Mouse (Mus musculus) embryo, embryonic 10.5 days (tissue): ENCODE data around the gene Cbx5.
A peak's percentile ranks its signal among the peaks of the same experiment; 100 is the strongest.

Source experiments
- DNase-seq: peaks from one replicate; pipeline ENCODE4 v3.0.0-alpha.2; 2015; ENCODE audit warnings: low spot score

Gene Cbx5

GRCm38 (mm10) chr15:103173251-103173650 is 66.4 kb downstream of the Cbx5 start:
- no peak for DNase-seq

- DNase-seq = peak; percentile 86
These were observed 67.1 kb downstream of the Cbx5 start for GRCm38 (mm10) chr15:103172537-103172936.

- peak; percentile 61 for DNase-seq
These were observed 68.3 kb downstream of the Cbx5 start for GRCm38 (mm10) chr15:103171276-103171675.

- DNase-seq = no peak
These were observed 69.3 kb downstream of the Cbx5 start for GRCm38 (mm10) chr15:103170316-103170679.

- DNase-seq = peak; percentile 75
These were observed 69.9 kb downstream of the Cbx5 start for GRCm38 (mm10) chr15:103169612-103170315.

DNA sequence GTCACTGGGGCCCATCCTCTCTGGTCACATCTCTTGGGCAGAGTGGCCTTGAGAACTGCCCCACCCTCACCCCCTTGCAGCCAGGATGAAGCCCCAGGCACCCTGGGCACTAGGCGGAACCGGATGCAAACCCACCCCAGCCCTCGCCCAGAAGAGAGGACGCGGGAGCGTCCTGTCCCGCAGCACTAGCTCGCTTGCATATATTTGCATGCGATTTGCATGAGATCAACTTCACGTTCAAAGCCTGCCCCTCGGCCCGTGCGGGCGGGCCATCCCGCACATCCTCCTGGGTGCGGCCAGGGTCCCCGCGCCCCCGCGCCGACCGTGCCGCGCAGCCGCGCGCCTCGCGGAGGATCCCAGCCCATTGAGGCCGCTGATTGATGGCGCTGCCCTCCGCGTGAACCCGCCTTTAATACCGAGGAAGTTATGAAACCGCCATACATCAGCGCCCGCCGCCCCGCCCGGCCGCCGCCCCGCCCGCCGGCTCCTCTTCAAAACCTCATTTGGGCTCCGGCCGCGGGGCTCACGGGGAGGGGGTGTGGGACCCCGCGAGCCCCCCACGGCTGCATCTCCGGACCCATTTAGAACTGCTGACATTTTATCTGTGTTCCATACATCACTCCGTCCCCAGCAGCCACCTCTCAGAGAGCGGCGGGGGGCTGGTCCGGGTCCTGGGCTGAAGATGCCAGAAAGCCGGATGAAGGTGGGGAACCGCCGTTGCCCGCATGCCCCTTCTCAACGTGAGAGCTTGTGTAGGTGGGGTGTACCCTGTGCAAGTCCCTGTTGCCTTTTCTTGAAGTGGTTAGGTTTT is 70.6 kb downstream of the Cbx5 start:
- DNase-seq = peak; percentile 78

- DNase-seq = peak; percentile 23
These were observed 71.8 kb downstream of the Cbx5 start for GRCm38 (mm10) chr15:103167786-103168185.

DNA sequence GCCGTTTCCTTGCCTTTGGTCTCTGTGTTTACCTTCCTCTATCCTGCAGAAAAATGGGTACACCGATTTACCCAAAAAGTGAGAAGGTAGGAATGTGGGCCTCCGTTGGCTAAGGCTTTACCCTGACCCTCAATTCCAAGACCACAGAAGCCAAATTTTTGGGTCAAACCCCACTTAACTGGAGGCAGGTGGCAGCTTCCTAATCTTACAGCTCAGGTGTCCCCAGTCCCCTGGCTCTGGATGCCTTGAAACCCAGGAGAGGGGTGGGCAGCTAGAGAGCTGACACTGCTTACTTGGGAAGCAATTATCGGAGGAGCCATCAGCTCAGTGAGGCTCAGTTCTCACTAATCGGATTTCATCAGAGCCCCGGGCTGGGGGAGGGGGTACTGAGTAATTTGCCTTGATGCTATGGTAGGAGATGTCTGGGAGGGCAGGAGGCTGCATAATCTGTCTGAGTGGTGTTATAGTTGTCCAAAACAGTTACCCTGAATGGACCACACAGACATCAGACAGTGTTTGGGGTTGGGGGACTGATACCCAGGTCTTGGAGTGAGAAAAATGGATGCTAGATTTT is 72.5 kb downstream of the Cbx5 start, which contains the start of gene Smug1:
Gene Smug1 (minus strand): TSS at position 51 of the 574 bp plus-strand sequence.
- DNase-seq = no peak

- no peak for DNase-seq
These were observed 73.7 kb downstream of the Cbx5 start for GRCm38 (mm10) chr15:103165924-103166323.

GRCm38 (mm10) chr15:103165379-103165778 is 74.2 kb downstream of the Cbx5 start:
- DNase-seq = peak; percentile 97

DNA sequence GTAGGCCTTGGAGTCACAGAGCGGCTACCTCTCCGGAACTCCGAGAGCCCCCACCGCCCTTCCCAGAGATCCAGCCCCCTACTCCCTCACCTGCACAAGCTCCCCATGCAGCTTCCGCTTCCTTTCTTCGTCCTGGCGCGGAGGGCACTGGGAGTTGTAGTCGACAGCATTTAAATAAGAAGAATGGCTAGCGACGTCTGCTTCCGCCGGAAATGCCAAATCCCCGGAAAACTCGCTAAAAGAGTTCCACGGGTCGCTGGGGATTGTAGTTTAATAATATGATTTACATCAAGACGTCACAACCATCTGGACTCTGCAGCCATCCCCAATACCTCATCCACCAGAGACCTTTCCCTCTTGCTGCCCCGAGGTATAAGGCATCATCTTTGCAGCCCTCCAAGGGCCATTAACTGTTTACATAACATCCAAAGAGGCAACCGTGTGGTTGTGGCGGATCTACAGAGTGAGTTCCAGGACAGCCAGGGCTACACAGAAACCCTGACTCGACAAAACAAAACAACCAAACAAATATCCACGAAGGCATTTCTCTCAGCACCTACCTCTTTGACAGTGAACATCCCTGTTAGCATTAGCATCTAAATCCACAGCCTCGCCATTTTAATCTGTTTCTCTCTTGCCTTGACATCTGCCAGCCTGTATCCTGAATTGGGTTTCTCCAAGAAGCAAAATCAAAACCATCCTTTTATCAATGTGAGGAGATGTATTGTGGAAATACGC is 76.3 kb downstream of the Cbx5 start:
- DNase-seq = peak; percentile 99

- DNase-seq = no peak
These were observed 82.0 kb downstream of the Cbx5 start for GRCm38 (mm10) chr15:103157585-103157984.

GRCm38 (mm10) chr15:103156890-103157289 is 82.7 kb downstream of the Cbx5 start:
- no peak for DNase-seq

DNA sequence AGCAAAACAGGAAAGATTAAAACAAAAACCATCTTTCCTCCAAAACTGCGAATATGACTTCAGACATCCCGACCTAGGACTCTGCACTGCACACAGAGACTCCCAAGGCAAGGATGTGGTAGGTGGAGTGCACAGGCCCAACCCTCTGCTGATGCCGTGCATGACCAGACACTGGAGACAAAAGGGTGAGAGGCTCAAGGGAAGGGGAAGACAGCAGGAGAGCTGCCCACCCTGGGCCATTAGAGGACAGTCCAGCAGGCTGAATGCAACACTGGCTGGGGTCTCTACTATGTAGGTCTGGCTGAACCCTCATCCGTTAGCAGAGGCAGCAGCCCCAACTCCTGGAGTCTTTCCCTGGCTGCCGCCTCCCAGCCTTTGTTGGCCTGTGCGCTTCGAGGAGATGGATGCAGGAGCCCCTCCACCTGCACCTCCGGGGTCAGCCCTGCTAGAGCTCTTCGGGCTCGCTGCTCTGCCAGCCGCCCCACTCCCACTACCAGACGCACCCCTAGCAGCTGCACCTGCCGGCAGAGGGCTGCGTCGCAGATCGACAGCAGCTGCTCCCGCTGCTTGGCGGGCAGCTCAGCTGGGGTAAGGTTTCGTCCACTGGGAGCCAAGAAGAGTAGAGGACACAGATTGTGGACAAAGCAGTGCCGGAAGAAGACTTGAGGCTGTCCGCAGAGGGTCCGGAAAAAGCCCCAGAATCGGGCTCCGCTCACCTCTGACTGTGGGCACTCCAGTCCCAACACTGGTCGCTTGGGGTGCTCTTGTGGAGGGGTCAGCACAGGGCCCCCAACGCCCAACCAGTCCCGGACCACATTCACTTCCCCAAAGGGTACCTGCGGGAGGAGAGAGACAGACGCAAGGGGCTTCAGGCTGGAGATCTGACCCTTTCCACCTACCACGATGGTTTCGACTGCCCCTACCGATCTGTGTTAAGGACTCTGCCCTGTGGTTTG is 84.0 kb downstream of the Cbx5 start:
- no peak for DNase-seq

DNA sequence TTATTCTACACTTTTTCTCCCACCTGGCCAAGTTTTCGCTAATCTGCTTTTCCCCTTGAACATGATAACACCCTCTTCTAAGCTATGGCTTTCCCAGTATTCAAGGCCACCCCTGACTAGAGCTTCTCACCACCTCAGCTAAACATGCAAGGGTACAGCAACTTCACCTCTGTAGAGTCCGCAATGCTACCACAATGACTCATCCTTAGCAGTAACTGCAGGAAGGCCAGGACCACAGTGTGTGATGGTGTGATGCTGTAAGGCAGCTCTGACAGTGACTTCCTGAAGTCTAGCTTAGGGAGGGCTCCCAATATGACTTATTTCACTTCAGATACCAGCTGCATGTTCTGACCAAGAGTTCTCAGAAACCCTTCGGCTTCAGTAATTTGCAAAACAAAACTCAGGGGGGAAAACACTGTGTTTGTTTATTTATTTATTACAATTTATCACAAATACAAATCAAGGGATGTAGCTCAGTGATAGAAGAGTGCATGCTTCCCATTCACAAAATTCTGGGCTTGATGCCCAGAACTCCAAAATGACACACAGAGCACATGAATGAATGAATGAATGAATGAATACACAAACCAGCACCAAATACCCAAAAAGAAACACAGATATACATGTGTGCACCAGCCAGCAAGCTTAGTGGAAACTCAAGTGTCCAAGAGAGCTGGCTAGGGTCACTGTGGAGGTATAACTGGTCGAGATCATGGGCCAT is 86.6 kb downstream of the Cbx5 start:
- DNase-seq = no peak

DNA sequence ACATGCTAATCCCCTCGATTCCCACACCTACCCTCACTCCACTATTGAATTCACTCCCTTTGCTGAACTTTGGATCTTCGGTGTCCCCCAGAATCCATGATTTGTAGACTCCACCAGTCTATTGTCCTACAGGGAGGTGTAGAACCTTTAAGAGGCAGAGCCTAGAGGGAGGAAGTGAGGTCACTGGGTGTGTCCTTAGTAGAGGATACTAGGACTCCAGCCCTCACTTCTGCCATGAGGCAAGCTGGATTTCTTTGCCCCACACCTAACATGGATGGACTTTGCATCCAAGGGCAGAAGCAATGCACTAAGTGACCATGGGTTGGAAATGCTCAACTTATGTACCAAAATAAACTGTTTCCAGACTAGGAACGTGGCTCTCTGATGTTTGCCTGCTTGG is 87.2 kb downstream of the Cbx5 start:
- DNase-seq = no peak

DNA sequence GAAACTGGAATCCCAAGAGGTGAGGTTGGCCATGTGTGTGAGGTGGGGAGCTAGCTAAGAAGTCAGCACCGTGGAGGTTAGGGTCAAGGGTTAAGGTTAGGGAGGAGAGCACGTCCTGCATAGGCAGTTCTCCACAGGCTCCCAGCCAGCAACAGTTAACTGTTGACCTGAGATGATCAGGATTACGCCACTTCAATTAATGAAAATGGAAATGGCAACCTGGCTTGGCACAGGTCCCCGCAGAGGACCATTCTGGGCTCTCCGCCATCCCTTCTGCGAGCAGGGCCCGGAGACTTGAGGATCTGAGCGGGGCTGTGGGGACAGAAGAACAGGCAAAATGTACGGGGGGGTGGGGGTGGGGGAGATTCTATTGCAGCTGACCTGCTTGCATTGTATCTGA is 91.8 kb downstream of the Cbx5 start:
- DNase-seq = no peak

- no peak for DNase-seq
These were observed 92.3 kb downstream of the Cbx5 start for GRCm38 (mm10) chr15:103147422-103147690.

GRCm38 (mm10) chr15:103146627-103147421 is 92.8 kb downstream of the Cbx5 start:
- DNase-seq = peak; percentile 69
